Mouse (Mus musculus): ENCODE measurements around the gene Ctsg. TPM values are rescaled to one million over a fixed set of nuclear protein-coding genes. Genes with fewer than 3 reads are reported as not detected.

The Ctsg gene
- polyA plus RNA-seq, 1 experiment from 2014 or later: not detected

DNA sequence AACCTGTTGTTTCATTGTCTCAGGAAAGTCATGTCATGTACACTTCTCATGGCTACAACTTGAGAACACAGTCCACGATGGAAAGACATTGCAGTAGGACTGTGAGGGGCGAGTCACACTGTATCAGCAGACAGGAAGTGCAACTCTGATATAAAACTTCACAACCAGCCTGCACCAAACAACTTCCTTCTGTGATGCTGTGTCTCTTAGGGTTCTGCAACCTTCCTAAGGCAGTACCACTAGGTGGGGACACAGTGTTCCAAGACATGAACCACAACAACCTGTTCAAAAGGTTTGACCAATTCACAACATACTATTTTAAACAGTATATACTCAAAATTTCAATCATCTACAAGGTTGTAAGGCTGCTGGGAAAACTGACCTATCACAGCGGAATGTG lies 47.0 kb downstream of the Ctsg start:
- DNase-seq (ENCODE audit: low spot score) (no peak), ATAC-seq (no peak)
- Histone ChIP-seq H3K9me3 (replicated peaks; ENCODE audit: control insufficient read depth, low read length) (no peaks in the 10 kb centered on the region), H3K27me3 (replicated peaks; ENCODE audit: control insufficient read depth, insufficient read depth, low read length) (no peaks in the 10 kb centered on the region), H3K4me2 (ENCODE audit: low read length) (no peak overlapping the region), H3K27ac (ENCODE audit: low read depth, low read length) (no peak overlapping the region), H3K4me1 (ENCODE audit: control insufficient read depth, insufficient read depth, low read length) (no peaks in the 10 kb centered on the region), H3K36me3 (ENCODE audit: control insufficient read depth, insufficient read depth, low read length) (no peaks in the 10 kb centered on the region), H3K4me3 (ENCODE audit: low read depth, low read length) (no peak overlapping the region), H3K9ac (ENCODE audit: low read length) (no peak overlapping the region)
- 86% methylated on average over 3 of the region's 3 CpGs for WGBS

Small RNAs within 50 kb of the gene (microRNA-seq; reads per million reads assigned to microRNA genes)
- not detected for gene Mir6949

Other genes with a start within 250 kb of the Ctsg start
- gene Nynrin, start 248.6 kb downstream of the Ctsg start, polyA plus RNA-seq (2014; fragmentation: Nextera tagmentation; extraction: Ambion mirVana): 6.2 and 7.4 TPM in 2 replicates
- gene Cbln3, start 218.2 kb downstream of the Ctsg start, polyA plus RNA-seq (2014; fragmentation: Nextera tagmentation; extraction: Ambion mirVana): 0.20 and 0.27 TPM in 2 replicates
- 4.6 and 5.4 TPM in 2 replicates for gene Khnyn, start 217.6 kb downstream of the Ctsg start, polyA plus RNA-seq (2014; fragmentation: Nextera tagmentation; extraction: Ambion mirVana)
- 99.0 and 110 TPM in 2 replicates for gene Sdr39u1, start 202.3 kb downstream of the Ctsg start, polyA plus RNA-seq (2014; fragmentation: Nextera tagmentation; extraction: Ambion mirVana)
- 0.27 and 0.35 TPM in 2 replicates for gene Cma1, start 157.9 kb downstream of the Ctsg start, polyA plus RNA-seq (2014; fragmentation: Nextera tagmentation; extraction: Ambion mirVana)
- gene Cma2, start 151.6 kb downstream of the Ctsg start, polyA plus RNA-seq (2014; fragmentation: Nextera tagmentation; extraction: Ambion mirVana): not detected in 2 replicates
- gene Mcpt1, start 84.6 kb downstream of the Ctsg start, polyA plus RNA-seq (2014; fragmentation: Nextera tagmentation; extraction: Ambion mirVana): not detected in 2 replicates
- not detected in 2 replicates for gene Mcpt9, start 72.1 kb downstream of the Ctsg start, polyA plus RNA-seq (2014; fragmentation: Nextera tagmentation; extraction: Ambion mirVana)
- gene Mcpt2, start 60.5 kb downstream of the Ctsg start, polyA plus RNA-seq (2014; fragmentation: Nextera tagmentation; extraction: Ambion mirVana): not detected in 2 replicates
- not detected in 2 replicates for gene Mcpt4, start 40.3 kb downstream of the Ctsg start, polyA plus RNA-seq (2014; fragmentation: Nextera tagmentation; extraction: Ambion mirVana)
- 0.22 TPM in 1 of 2 replicates, not detected in the other for gene Mcpt8, start 17.3 kb downstream of the Ctsg start, polyA plus RNA-seq (2014; fragmentation: Nextera tagmentation; extraction: Ambion mirVana)
- not detected in 2 replicates for gene Gzme, start 18.1 kb upstream of the Ctsg start, polyA plus RNA-seq (2014; fragmentation: Nextera tagmentation; extraction: Ambion mirVana)
- gene Gzmd, start 30.0 kb upstream of the Ctsg start, polyA plus RNA-seq (2014; fragmentation: Nextera tagmentation; extraction: Ambion mirVana): not detected in 2 replicates
- not detected in 2 replicates for gene Gzmg, start 57.0 kb upstream of the Ctsg start, polyA plus RNA-seq (2014; fragmentation: Nextera tagmentation; extraction: Ambion mirVana)
- not detected in 2 replicates for gene Gzmn, start 72.0 kb upstream of the Ctsg start, polyA plus RNA-seq (2014; fragmentation: Nextera tagmentation; extraction: Ambion mirVana)
- gene Gzmf, start 108.8 kb upstream of the Ctsg start, polyA plus RNA-seq (2014; fragmentation: Nextera tagmentation; extraction: Ambion mirVana): not detected in 2 replicates
- not detected in 2 replicates for gene Gzmc, start 132.1 kb upstream of the Ctsg start, polyA plus RNA-seq (2014; fragmentation: Nextera tagmentation; extraction: Ambion mirVana)
- not detected in 2 replicates for gene Gzmb, start 159.7 kb upstream of the Ctsg start, polyA plus RNA-seq (2014; fragmentation: Nextera tagmentation; extraction: Ambion mirVana)